Mouse (Mus musculus): Measurements from ENCODE around the gene Sri. TPM values are rescaled to one million over a fixed set of nuclear protein-coding genes. Genes with fewer than 3 reads are reported as not detected.
"Not testable (repeated sequence)": the region's sequence is repeated elsewhere in the genome, so short reads cannot be mapped to it uniquely, and the experiment has no call there.

Gene Sri
- 156 and 190 TPM in 2 replicates for polyA plus RNA-seq (2012; ENCODE audit: insufficient read depth, insufficient read length, missing spikeins)

GRCm38 (mm10) chr5:8045855-8046254 is at the start of gene Sri:
Gene Sri (plus strand): TSS chr5:8046078.
- H3K4me1 ChIP-seq (ENCODE audit: control insufficient read depth, insufficient read depth, low read length): no peaks in the 10 kb centered on the region
- H3K4me3 ChIP-seq (ENCODE audit: insufficient read depth, low read length): no peak within 1 kb of the TSS
- no peak for TF ChIP-seq CTCF (IDR thresholded peaks at IDR 0.05; ENCODE audit: low read depth, low read length)
- no peak for TF ChIP-seq POLR2A (IDR thresholded peaks at IDR 0.05; ENCODE audit: borderline replicate concordance, low read depth, low read length)
- no peak within 1 kb of the TSS for H3K27ac ChIP-seq (ENCODE audit: insufficient read depth, low read depth, low read length)

- H3K27ac ChIP-seq (ENCODE audit: insufficient read depth, low read depth, low read length): no peak overlapping the region
- no peak overlapping the region for H3K4me3 ChIP-seq (ENCODE audit: insufficient read depth, low read length)
- H3K4me1 ChIP-seq (ENCODE audit: control insufficient read depth, insufficient read depth, low read length): no peaks in the 10 kb centered on the region
- TF ChIP-seq POLR2A (IDR thresholded peaks at IDR 0.05; ENCODE audit: borderline replicate concordance, low read depth, low read length) (no peak), CTCF (IDR thresholded peaks at IDR 0.05; ENCODE audit: low read depth, low read length) (no peak)
These were observed 49.4 kb upstream of the Sri start for GRCm38 (mm10) chr5:7996401-7997044.

- Histone ChIP-seq H3K4me3 (ENCODE audit: insufficient read depth, low read length) (no peak overlapping the region), H3K4me1 (ENCODE audit: control insufficient read depth, insufficient read depth, low read length) (no peaks in the 10 kb centered on the region), H3K27ac (ENCODE audit: insufficient read depth, low read depth, low read length) (no peak overlapping the region)
- TF ChIP-seq CTCF (IDR thresholded peaks at IDR 0.05; ENCODE audit: low read depth, low read length) (no peak), POLR2A (IDR thresholded peaks at IDR 0.05; ENCODE audit: borderline replicate concordance, low read depth, low read length) (no peak)
These were observed 48.8 kb upstream of the Sri start for GRCm38 (mm10) chr5:7997086-7997485.

- TF ChIP-seq CTCF (IDR thresholded peaks at IDR 0.05; ENCODE audit: low read depth, low read length) (no peak), POLR2A (IDR thresholded peaks at IDR 0.05; ENCODE audit: borderline replicate concordance, low read depth, low read length) (no peak)
- Histone ChIP-seq H3K4me3 (ENCODE audit: insufficient read depth, low read length) (no peak overlapping the region), H3K4me1 (ENCODE audit: control insufficient read depth, insufficient read depth, low read length) (no peaks in the 10 kb centered on the region), H3K27ac (ENCODE audit: insufficient read depth, low read depth, low read length) (no peak overlapping the region)
These were observed 45.4 kb upstream of the Sri start for GRCm38 (mm10) chr5:8000466-8000865.

- Histone ChIP-seq H3K4me3 (ENCODE audit: insufficient read depth, low read length) (no peak overlapping the region), H3K27ac (ENCODE audit: insufficient read depth, low read depth, low read length) (no peak overlapping the region), H3K4me1 (ENCODE audit: control insufficient read depth, insufficient read depth, low read length) (no peaks in the 10 kb centered on the region)
- no peak for TF ChIP-seq CTCF (IDR thresholded peaks at IDR 0.05; ENCODE audit: low read depth, low read length)
- TF ChIP-seq POLR2A (IDR thresholded peaks at IDR 0.05; ENCODE audit: borderline replicate concordance, low read depth, low read length): no peak
These were observed 43.1 kb upstream of the Sri start for GRCm38 (mm10) chr5:8002827-8003226.

GRCm38 (mm10) chr5:8013276-8013675 is 32.6 kb upstream of the Sri start:
- Histone ChIP-seq H3K4me3 (ENCODE audit: insufficient read depth, low read length) (no peak overlapping the region), H3K4me1 (ENCODE audit: control insufficient read depth, insufficient read depth, low read length) (no peaks in the 10 kb centered on the region), H3K27ac (ENCODE audit: insufficient read depth, low read depth, low read length) (no peak overlapping the region)
- no peak for TF ChIP-seq POLR2A (IDR thresholded peaks at IDR 0.05; ENCODE audit: borderline replicate concordance, low read depth, low read length)
- TF ChIP-seq CTCF (IDR thresholded peaks at IDR 0.05; ENCODE audit: low read depth, low read length): no peak

GRCm38 (mm10) chr5:8034596-8034995 is 11.3 kb upstream of the Sri start:
- not testable (repeated sequence) for H3K27ac ChIP-seq (ENCODE audit: insufficient read depth, low read depth, low read length); H3K4me3 ChIP-seq (ENCODE audit: insufficient read depth, low read length); H3K4me1 ChIP-seq (ENCODE audit: control insufficient read depth, insufficient read depth, low read length)

DNA sequence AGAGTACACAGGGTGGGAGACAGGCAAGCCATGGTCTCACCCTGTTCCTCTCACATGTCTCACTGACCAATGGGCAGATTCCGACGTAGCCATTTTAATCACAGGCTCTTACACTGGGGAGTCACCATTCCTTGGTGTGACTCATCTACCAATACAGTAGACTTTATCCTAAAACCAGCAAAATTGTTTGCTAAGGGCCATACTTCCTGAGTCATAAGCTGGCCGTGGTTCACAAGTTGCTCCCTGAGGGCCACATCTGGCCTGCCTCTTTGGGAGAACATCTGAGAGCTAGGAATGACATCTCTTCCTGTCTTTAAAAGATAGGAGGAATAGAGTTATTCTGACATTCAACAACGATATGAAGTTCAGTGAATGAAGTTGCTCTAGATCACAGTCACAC is 7.9 kb downstream of the Sri start:
- TF ChIP-seq CTCF (IDR thresholded peaks at IDR 0.05; ENCODE audit: low read depth, low read length): no peak
- TF ChIP-seq POLR2A (IDR thresholded peaks at IDR 0.05; ENCODE audit: borderline replicate concordance, low read depth, low read length): no peak
- Histone ChIP-seq H3K27ac (ENCODE audit: insufficient read depth, low read depth, low read length) (no peak overlapping the region), H3K4me3 (ENCODE audit: insufficient read depth, low read length) (no peak overlapping the region), H3K4me1 (ENCODE audit: control insufficient read depth, insufficient read depth, low read length) (peaks cover 11% of the 10 kb centered on the region)

- peak overlapping the region; percentile 87 for H3K4me3 ChIP-seq (ENCODE audit: insufficient read depth, low read length)
- H3K27ac ChIP-seq (ENCODE audit: insufficient read depth, low read depth, low read length): peak overlapping the region; percentile 97
- no peak for TF ChIP-seq POLR2A (IDR thresholded peaks at IDR 0.05; ENCODE audit: borderline replicate concordance, low read depth, low read length)
- TF ChIP-seq CTCF (IDR thresholded peaks at IDR 0.05; ENCODE audit: low read depth, low read length): no peak
- H3K4me1 ChIP-seq (ENCODE audit: control insufficient read depth, insufficient read depth, low read length): peaks cover 11% of the 10 kb centered on the region
These were observed 9.8 kb downstream of the Sri start for GRCm38 (mm10) chr5:8055721-8056129.

GRCm38 (mm10) chr5:8056141-8057017 is 10.5 kb downstream of the Sri start:
- Histone ChIP-seq H3K4me1 (ENCODE audit: control insufficient read depth, insufficient read depth, low read length) (peaks cover 11% of the 10 kb centered on the region), H3K27ac (ENCODE audit: insufficient read depth, low read depth, low read length) (peak overlapping the region; percentile 97), H3K4me3 (ENCODE audit: insufficient read depth, low read length) (peak overlapping the region; percentile 87)
- no peak for TF ChIP-seq CTCF (IDR thresholded peaks at IDR 0.05; ENCODE audit: low read depth, low read length)
- TF ChIP-seq POLR2A (IDR thresholded peaks at IDR 0.05; ENCODE audit: borderline replicate concordance, low read depth, low read length): no peak

Data from bone marrow macrophage, adult 2 months (primary cell).